Mouse (Mus musculus): ENCODE data around the gene Gm17019. TPM values are rescaled to one million over a fixed set of nuclear protein-coding genes. Genes with fewer than 3 reads are reported as not detected.
"Not testable (repeated sequence)": the region's sequence is repeated elsewhere in the genome, so short reads cannot be mapped to it uniquely, and the experiment has no call there.

Gm17019 gene
- total RNA-seq (2015; ENCODE audit: low replicate concordance) (not detected in 2 replicates), total RNA-seq (2017; ENCODE audit: low replicate concordance) (not detected in 2 replicates)

GRCm38 (mm10) chr5:15032898-15033297 lies at the start of gene Gm17019:
Gm17019 (minus strand) TSS chr5:15032998.
- ATAC-seq (replicated peaks; ENCODE audit: low FRiP score, poor library complexity, severe bottlenecking), result not testable (repeated sequence)

DNA sequence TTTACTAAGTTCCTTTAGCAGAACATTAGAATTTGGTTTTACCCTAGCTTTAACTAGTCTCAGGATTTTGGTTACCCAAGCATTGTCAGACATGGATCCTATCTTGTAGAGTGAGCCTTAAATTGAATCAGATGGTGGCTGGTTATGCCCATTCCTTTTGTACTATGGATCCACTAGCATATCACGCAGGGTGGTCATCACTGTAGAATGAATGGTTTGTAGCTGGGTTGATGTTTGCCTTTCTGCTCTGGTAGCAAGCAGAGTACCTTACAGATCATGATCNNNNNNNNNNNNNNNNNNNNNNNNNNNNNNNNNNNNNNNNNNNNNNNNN lies 29.6 kb upstream of the Gm17019 start:
- ATAC-seq (replicated peaks; ENCODE audit: low FRiP score, poor library complexity, severe bottlenecking), result not testable (repeated sequence)

DNA sequence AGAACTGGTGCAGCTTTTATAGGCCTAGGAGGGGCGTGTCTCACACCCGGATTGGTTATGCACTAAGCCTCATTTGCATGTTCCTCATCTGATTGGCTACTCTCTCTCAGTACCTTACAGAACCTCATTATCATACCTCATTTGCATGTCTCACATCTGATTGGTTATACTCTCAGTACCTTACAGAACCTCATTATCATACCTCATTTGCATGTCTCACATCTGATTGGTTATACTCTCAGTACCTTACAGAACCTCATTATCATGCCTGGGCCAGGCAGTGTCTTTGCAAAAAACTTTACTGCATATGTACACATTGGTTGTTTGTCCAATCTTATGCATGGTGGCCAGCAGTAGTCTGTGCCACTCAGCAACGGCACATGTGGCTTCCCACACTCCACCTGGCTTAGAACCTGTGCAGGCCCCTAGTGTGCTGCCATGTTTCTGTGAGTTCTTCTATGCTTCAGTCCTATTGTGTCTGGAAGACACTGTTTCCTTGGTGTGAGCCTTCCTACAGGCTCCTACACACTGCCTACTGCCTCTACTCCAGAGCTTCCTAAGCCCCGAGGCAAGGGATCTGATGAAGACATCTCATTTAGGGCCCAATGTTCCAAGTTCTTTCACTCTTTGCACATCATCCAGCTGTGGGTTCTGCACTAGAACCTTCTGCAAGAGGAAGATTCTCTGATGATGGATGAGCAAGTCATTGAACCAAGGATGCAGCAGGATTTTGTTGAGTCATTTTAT lies 29.0 kb upstream of the Gm17019 start:
- not testable (repeated sequence) for ATAC-seq (replicated peaks; ENCODE audit: low FRiP score, poor library complexity, severe bottlenecking)

- not testable (repeated sequence) for ATAC-seq (replicated peaks; ENCODE audit: low FRiP score, poor library complexity, severe bottlenecking)
These were observed 21.6 kb upstream of the Gm17019 start for GRCm38 (mm10) chr5:15054151-15055025.

GRCm38 (mm10) chr5:15053606-15053962 lies 20.8 kb upstream of the Gm17019 start:
- ATAC-seq (replicated peaks; ENCODE audit: low FRiP score, poor library complexity, severe bottlenecking), result not testable (repeated sequence)

DNA sequence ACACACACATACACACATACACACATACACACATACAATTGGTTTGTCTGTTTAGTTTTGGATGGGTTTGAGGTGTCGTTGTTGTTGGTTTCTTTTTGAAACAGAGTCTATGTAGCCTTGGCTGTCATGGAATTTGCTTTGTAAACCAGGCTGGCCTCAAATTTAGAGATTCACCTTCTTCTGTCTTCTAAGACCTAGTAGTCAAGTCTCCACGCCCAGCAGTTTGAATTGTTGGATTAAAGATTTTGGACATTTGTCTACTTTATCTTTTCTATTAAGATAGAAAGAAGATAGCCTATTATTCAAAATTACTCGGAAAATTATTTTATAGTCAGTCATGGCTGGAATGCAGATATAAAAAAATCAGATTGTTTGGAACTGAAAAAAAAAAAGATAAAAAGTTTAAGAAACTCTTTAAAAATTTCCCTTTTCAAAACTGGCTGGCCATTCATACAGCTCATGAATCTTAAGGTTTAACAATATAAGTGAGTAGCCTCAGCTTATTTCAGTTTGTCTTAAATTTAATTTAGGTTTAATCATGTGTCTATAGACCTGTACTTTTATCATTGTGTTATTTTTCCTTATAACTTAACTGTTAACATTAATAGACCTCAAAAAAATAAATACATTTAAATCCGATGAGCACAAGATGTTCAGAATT lies 20.3 kb upstream of the Gm17019 start:
- ATAC-seq (replicated peaks; ENCODE audit: low FRiP score, poor library complexity, severe bottlenecking), result not testable (repeated sequence)

DNA sequence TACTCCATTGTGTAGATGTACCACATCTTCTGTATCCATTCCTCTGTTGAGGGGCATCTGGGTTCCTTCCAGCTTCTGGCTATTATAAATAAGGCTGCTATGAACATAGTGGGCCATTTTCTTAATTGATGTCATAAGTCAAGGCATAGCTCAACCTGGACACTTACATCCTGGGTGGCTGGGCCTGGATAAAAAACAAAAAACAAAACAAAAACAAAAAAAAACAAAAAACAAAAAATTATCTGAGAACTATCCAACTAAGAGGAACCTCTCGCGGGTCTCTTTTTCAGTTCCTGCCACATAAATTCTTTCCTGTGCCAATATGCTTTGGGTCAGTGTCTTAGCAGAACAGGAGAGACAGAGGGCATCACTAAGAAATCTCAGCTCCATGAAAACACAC lies 18.0 kb upstream of the Gm17019 start:
- ATAC-seq (replicated peaks; ENCODE audit: low FRiP score, poor library complexity, severe bottlenecking), result not testable (repeated sequence)

GRCm38 (mm10) chr5:15044830-15045767 lies 12.3 kb upstream of the Gm17019 start:
- not testable (repeated sequence) for ATAC-seq (replicated peaks; ENCODE audit: low FRiP score, poor library complexity, severe bottlenecking)

- not testable (repeated sequence) for ATAC-seq (replicated peaks; ENCODE audit: low FRiP score, poor library complexity, severe bottlenecking)
These were observed 8.0 kb upstream of the Gm17019 start for GRCm38 (mm10) chr5:15040784-15041183.

DNA sequence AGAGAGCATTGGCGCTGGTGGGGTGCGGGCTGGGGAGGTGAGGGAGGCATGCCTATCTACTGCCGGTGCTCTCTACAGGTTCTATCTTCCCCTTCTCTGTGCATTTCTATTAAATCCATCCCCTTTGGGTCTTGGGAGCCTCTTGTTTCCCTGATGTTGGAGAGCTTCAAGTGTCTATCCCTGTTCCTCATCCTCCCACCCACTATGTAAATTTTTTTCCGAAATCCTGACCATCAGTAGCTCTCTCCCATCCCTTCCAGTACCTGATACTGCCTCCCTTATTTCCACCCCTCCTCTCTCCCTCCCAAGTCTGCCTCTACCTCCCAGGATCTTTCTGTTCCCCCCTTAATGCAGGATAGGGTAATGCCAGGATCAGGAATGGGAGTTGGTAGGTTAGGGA lies 7.2 kb upstream of the Gm17019 start:
- not testable (repeated sequence) for ATAC-seq (replicated peaks; ENCODE audit: low FRiP score, poor library complexity, severe bottlenecking)

- ATAC-seq (replicated peaks; ENCODE audit: low FRiP score, poor library complexity, severe bottlenecking), result not testable (repeated sequence)
These were observed 8.5 kb downstream of the Gm17019 start for GRCm38 (mm10) chr5:15024316-15024715.

GRCm38 (mm10) chr5:15020067-15020466 lies 12.7 kb downstream of the Gm17019 start:
- not testable (repeated sequence) for ATAC-seq (replicated peaks; ENCODE audit: low FRiP score, poor library complexity, severe bottlenecking)

DNA sequence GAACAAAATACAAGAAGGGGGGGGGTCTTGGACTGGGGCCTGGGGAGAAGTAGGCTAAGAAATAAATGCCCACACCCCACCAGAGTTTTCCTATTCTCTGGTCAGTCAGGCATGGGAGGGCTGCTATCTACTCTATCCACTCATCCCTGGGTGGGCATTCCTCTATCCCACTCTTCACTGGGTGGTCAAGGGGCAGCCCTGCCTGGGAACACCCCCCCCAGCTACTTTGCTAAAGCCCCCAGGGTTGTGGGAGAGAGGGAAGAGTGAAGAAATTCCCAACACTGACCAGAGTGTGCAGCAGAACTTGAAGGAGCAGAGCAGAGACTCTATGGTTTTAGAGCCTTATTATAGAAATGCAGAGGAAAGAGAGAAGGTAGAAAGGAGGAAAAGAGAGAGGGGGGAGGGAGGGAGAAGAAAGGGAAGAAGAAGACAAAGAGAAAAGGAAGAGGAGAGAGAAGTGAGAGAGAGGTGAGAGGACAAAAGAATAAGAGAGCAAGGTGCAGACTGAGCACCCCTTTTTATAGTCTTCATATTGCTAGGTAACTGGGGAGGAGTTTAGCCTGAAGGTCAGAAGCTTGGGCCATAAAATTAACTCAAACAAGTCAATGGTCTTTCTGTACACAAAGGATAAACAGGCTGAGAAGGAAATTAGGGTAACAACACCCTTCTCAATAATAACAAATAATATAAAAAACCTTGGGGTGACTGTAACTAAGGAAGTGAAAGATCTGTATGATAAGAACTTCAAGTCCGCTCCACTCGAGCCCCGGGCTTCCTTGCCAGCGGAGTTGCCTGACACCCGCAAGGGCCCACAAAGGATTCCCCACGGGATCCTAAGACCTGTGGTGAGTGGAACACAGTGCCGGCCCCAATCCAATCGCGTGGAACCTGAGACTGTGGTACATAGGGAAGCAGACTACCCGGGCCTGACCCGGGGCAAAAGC lies 21.9 kb downstream of the Gm17019 start:
- ATAC-seq (replicated peaks; ENCODE audit: low FRiP score, poor library complexity, severe bottlenecking), result not testable (repeated sequence)

DNA sequence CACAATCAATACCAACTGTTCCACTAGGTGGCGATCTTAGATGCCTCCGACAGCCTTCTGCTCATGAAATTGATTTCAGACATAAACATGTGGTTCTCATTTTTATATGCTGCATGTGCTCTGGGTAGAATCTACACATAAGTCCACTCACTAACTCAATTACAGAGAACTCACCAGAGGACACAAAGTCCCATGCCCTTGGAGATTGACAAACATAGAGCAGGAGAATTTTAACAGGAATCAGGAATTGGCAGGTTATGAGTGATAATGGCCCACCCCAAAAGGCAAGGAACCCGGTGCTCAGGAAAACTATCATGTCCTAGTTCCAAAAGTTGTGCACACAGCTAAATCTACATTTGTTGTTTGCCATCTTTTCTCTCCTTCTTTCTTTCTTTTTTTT lies 25.9 kb downstream of the Gm17019 start:
- not testable (repeated sequence) for ATAC-seq (replicated peaks; ENCODE audit: low FRiP score, poor library complexity, severe bottlenecking)

GRCm38 (mm10) chr5:15006288-15006687 lies 26.5 kb downstream of the Gm17019 start:
- not testable (repeated sequence) for ATAC-seq (replicated peaks; ENCODE audit: low FRiP score, poor library complexity, severe bottlenecking)

GRCm38 (mm10) chr5:15005584-15005983 lies 27.2 kb downstream of the Gm17019 start:
- not testable (repeated sequence) for ATAC-seq (replicated peaks; ENCODE audit: low FRiP score, poor library complexity, severe bottlenecking)

GRCm38 (mm10) chr5:15004569-15005562 lies 27.9 kb downstream of the Gm17019 start:
- ATAC-seq (replicated peaks; ENCODE audit: low FRiP score, poor library complexity, severe bottlenecking), result not testable (repeated sequence)
